Mouse (Mus musculus) brain, embryonic 14.5 days (tissue): ENCODE data around the gene Rhpn2.

Experiments used
- CTCF ChIP-seq: fragments of 200-500 bp; IDR thresholded peaks from 2 replicates; pipeline ENCODE4 v1.5.1; 2012; ENCODE audit warnings: inconsistent platforms, mild to moderate bottlenecking, moderate library complexity, borderline replicate concordance; ENCODE audit not compliant: insufficient read depth, insufficient read length; ENCODE audit errors: extremely low read depth
- POLR2A ChIP-seq: fragments of 200-500 bp; IDR thresholded peaks from 2 replicates; pipeline ENCODE4 v1.6.1; 2012; ENCODE audit warnings: mild to moderate bottlenecking, inconsistent platforms, borderline replicate concordance; ENCODE audit not compliant: poor library complexity, insufficient read depth, insufficient read length, severe bottlenecking; ENCODE audit errors: extremely low read depth

GRCm38 (mm10) chr7:35376623-35377022 lies 42.7 kb downstream of the Rhpn2 start:
- TF ChIP-seq CTCF, result no peak
- no peak for TF ChIP-seq POLR2A
